Mouse (Mus musculus): ENCODE results near the gene Ftl1-ps1. TPM values are rescaled to one million over a fixed set of nuclear protein-coding genes. Genes with fewer than 3 reads are reported as not detected.

The Ftl1-ps1 gene
- total RNA-seq (2022), result 100 to 1,000 TPM; 182 to 248 (median 211) TPM

- no peak for DNase-seq (ENCODE audit: low spot score in 2 of 2)
Observed at GRCm38 (mm10) chr13:74399298-74399839, at the start of gene Ftl1-ps1. Gene Ftl1-ps1, plus strand, starts transcription at chr13:74399694.

- no peak for DNase-seq (ENCODE audit: low spot score in 2 of 2)
Observed at GRCm38 (mm10) chr13:74350435-74350906, 49.0 kb upstream of the Ftl1-ps1 start.

GRCm38 (mm10) chr13:74356491-74356890, 43.0 kb upstream of the Ftl1-ps1 start:
- DNase-seq (ENCODE audit: low spot score in 2 of 2), result no peak

GRCm38 (mm10) chr13:74362218-74362617, 37.3 kb upstream of the Ftl1-ps1 start:
- no peak for DNase-seq (ENCODE audit: low spot score in 2 of 2)

GRCm38 (mm10) chr13:74363176-74363858, 36.2 kb upstream of the Ftl1-ps1 start:
- peak; percentile 17 to 45 for DNase-seq (ENCODE audit: low spot score in 2 of 2)

- DNase-seq (ENCODE audit: low spot score in 2 of 2), result peak; percentile 61 to 78
Observed at GRCm38 (mm10) chr13:74363859-74364235, 35.6 kb upstream of the Ftl1-ps1 start, which contains the start of gene Lrrc14b. Gene Lrrc14b, minus strand, starts transcription at chr13:74364005.

GRCm38 (mm10) chr13:74381533-74382276, 17.8 kb upstream of the Ftl1-ps1 start:
- DNase-seq (ENCODE audit: low spot score in 2 of 2), result no peak

- DNase-seq (ENCODE audit: low spot score in 2 of 2), result no peak
Observed at GRCm38 (mm10) chr13:74382289-74382688, 17.2 kb upstream of the Ftl1-ps1 start.

GRCm38 (mm10) chr13:74389730-74390129, 9.8 kb upstream of the Ftl1-ps1 start:
- no peak for DNase-seq (ENCODE audit: low spot score in 2 of 2)

- peak in 1 of 2 experiments; percentile 43 for DNase-seq (ENCODE audit: low spot score in 2 of 2)
Observed at GRCm38 (mm10) chr13:74390371-74390990, 9.0 kb upstream of the Ftl1-ps1 start, which contains the start of gene Zfp72. Gene Zfp72, minus strand, starts transcription at chr13:74390836.

GRCm38 (mm10) chr13:74391156-74391555, 8.3 kb upstream of the Ftl1-ps1 start:
- DNase-seq (ENCODE audit: low spot score in 2 of 2), result no peak

GRCm38 (mm10) chr13:74439895-74440294, 40.4 kb downstream of the Ftl1-ps1 start:
- DNase-seq (ENCODE audit: low spot score in 2 of 2), result no peak

Small RNA genes within 50 kb of the gene (microRNA-seq; reads per million reads assigned to microRNA genes)
- gene Mir692-3, result not detected

Other genes with a start within 250 kb of the Ftl1-ps1 start
- 10 to 100 TPM; 27.8 to 36.4 (median 35.1) TPM for gene Exoc3, start 191.0 kb upstream of the Ftl1-ps1 start, total RNA-seq (2022)
- not detected for gene Ahrr, start 107.4 kb upstream of the Ftl1-ps1 start, total RNA-seq (2022)
- 10 to 100 TPM; 13.2 to 17.5 (median 16.4) TPM for gene Pdcd6, start 82.1 kb upstream of the Ftl1-ps1 start, total RNA-seq (2022)
- gene Sdha, start 49.4 kb upstream of the Ftl1-ps1 start, total RNA-seq (2022), result 100 to 1,000 TPM; 555 to 618 (median 575) TPM
- 10 to 100 TPM; 58.2 to 66.2 (median 64.0) TPM for gene Ccdc127, start 49.4 kb upstream of the Ftl1-ps1 start, total RNA-seq (2022)
- gene Lrrc14b, start 35.7 kb upstream of the Ftl1-ps1 start, total RNA-seq (2022), result 100 to 1,000 TPM in 1 of 4 experiments, 10 to 100 TPM in 3; 90.5 to 101 (median 96.3) TPM
- gene Zfp72, start 8.9 kb upstream of the Ftl1-ps1 start, total RNA-seq (2022), result 1 to 10 TPM; 2.6 to 3.8 (median 3.0) TPM
- gene Zfp825, start 94.3 kb downstream of the Ftl1-ps1 start, total RNA-seq (2022), result 1 to 10 TPM; 7.0 to 8.0 (median 7.5) TPM
- 10 to 100 TPM; 26.6 to 30.7 (median 27.7) TPM for gene Erap1, start 239.9 kb downstream of the Ftl1-ps1 start, total RNA-seq (2022)